Mouse (Mus musculus): ENCODE measurements around the gene Lingo3.
A peak's percentile ranks its signal among the peaks of the same experiment; 100 is the strongest.

The Lingo3 gene

DNA sequence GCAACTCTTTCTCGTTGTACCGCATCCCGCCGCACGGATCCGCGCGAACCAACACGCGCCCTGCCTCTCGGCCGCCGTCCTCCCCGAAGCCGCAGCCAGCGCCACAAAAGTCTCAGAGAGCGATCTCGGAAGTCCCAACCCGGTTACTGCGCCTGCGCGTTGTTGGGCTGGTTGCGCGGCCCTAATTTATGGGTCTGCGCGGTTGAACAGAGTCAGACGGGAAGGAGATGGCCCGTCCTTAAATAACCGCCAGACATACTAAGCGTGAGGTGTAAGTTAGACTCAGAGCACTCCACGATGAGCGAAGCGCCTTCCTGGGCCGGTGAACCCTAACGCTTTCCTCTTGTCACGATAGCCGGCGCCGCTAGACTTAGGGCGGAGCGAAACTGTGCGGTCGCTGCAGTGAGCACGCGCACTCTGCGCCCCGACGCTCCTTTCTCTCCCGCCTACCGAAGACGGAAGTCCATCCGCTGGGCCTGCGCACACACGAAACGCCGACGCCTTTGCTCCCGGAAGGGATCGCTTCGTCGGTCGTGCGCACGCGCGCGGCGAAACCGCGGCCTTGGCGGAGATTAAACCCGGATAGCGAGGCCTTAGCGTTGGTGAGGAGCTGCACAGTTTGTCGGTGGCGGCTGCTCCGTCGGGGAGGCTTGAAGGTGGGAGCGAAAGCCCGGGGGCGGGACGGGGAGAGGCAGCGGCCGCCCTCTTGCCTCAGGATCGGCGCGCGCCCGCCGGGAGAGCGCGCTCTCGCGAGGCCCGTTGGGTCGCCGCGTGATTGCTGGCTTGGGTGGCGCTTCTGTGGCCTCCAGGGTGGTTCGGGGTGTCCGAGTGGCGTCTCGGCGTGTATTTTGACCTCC, 45.5 kb downstream of the Lingo3 start, which contains the start of the genes Sf3a2 and Plekhj1:
Gene Sf3a2, plus strand, starts transcription at position 49 of the 857 bp plus-strand sequence.
Gene Plekhj1, minus strand, starts transcription at position 477 of the 857 bp plus-strand sequence.
- DNase-seq: peak; percentile 95

DNA sequence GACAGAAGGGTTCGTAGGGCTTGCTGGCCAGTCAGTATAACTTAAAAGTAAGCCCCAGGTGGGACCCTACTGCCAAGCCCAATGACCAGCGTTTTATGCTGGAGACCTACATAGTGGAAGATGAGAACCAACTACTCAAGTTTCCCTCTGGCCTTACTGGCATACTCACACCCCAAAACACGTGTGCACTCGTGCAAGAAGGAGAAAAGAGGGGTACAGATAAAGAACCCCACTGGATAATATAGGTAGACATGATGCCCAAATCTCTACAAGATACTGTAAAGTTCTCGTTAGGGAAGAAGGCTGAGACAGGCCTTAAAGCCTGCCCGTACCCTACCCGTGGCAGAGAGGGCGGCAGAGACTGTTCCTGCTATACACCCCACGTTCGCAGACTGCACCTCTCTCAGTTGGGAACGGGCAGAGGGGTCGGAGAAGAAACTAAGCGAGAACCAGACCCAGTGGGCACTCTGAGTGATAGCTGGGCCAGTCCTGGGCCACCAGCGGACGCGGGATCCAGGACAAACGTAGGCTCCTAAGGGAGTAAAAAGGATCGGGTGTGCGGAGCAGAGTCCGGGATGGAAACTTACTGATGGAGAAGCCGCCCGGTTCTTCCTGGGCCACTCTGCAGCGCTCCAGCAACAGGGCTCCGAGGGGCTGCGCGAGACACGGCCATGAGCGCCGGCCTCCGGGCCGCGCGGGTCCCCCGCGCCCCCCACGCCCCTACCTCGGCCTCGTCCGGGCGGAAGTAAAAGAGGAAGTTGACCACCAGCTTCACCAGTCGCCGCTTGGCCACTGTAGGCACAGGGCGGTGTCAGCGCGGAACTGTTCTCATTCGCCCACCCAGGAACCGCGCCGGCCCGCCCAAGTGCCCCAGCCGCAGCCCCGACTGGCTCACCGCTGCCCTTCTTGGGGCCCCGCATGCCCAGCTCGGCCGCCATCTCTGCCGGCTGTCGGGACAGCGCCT, 46.4 kb downstream of the Lingo3 start:
- peak; percentile 52 for DNase-seq

DNA sequence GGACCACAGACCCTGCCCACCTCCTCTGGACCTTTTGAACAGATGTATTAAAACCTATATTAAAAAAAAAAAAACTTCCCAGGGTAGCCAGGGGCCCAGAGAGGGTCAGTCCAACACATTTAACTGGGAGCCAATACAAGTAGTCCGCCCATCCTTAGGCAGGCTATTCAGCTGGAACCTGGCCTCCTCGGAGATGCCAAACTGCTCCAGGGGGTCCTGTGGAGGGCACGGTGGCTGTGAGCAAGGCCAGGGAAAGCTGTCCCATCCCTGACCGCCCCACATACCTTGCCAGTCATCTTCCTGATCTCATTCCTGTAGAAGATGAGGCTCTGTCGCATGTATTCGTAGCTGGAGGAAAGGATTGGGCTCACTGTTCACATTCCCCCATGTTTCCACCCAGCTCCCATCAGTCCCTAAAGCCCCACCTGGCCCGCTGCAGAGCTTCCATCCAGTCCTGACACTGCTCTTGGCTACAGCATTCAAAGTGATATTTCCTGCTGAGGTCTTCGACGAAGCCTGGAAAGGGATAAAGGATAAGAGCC, 47.5 kb downstream of the Lingo3 start:
- DNase-seq: peak; percentile 57

DNA sequence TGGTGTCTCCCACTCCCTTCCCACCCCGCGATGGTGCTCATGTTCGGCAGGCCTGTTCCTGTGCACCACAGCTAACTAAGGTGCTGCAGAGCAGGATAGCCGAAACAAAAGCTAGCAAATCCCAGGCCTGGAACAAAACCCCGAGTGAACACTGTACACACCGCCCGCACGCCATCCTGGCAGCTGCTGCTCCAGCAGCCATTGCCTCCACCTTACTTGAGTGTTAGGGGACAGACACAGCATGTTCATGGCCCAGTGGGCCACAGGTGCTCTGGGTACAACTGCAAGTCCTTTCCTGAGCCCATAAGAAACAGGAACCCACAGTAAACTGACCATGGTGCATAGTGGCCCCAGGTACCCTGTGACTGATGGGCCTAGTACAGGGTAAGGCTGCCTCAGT, 49.1 kb downstream of the Lingo3 start:
- no peak for DNase-seq

DNA sequence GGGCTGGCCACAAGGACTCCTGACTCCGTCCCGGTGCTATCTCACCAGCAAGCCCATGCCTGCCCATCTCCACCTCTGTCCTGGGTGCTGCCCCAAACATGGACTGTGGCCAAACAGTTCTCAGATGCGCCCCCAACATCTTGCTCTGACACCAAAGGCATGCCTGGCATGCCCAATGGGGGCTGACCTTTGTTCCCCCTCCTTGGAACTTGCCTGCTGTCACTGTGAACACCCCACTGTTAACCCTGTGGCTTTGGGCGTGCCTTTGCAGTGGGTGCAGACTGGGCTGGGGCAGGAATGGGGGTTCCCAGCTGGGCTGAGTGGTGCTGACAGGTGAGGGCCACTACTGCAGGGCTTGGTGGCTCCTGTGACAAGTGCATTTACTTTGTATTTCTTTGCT, 50.0 kb downstream of the Lingo3 start:
- DNase-seq: peak; percentile 59

DNA sequence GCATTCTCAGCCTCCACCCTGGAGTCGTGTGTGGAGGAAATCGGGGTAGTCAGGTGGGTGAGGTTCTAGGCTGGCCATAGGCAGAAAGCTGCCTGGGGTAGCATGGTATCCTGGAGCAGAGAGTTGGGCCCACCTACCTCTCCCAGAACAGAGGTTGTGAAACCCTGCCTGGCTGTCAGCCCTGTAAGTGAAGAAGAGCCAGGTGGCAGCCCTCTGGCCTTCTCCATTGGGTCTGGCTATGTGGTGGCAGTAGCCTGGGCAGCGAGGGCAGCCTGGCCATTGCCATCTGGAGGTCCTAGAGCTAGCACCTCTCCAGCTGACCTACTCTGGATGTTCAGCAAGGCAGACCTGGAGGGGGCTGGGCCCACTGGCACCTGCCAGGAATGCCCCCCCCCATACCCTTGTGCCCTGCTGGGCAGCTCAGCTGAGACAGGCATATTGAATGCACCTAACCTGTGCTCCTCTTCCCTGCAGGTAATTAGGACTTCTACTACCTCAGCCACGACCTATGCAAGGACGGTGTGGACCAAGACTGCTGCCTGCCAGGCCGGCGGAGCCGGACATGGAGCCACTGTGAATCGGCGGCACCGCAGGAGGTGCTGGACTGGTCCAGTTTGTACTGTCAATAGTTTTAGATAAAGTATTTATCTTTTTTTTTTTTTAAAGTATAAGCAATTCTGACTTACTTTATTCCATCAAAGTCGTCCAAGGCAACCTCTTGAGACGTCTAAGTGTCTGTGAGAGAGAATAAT, 50.6 kb downstream of the Lingo3 start:
- DNase-seq: peak; percentile 78

DNA sequence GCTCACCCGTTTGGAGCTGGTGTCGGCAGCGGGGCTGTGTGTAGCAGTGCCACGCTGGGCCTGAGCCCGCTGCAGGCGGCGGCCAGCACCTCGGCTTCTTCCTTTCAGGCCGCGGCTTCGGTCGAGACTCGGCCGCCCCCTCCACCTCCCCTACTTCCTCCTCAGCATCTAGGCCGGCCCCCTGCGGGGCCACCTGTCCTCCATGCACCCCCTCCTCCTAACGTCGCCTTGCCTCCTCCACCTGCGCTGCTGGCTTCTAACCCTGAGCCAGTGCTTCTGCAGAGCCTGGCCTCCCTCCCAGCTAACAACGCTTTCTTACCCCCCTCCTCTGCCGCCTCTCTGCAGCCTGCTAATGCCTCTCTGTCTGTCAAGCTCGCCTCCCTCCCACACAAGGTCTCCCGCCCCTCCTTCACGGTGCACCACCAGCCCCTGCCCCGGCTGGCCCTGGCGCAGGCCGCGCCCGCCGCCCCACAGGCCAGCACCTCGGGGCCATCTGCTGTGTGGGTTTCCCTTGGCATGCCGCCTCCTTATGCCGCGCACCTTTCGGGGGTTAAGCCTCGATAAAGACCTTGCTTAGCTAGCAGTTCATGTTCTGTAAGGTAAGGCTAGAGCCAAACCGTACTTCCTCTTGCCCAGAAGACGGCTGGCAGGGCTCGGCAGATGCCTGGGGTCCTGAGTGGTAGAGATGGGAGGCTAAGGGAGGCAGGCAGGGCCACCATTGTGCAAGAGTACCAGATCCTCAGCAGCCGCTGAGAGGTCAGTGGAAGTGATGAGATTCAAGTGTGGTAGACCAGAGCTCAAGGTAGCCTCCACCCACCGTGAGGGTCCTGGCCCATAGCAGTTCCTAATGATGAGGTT, 51.4 kb downstream of the Lingo3 start:
- peak; percentile 84 for DNase-seq

DNA sequence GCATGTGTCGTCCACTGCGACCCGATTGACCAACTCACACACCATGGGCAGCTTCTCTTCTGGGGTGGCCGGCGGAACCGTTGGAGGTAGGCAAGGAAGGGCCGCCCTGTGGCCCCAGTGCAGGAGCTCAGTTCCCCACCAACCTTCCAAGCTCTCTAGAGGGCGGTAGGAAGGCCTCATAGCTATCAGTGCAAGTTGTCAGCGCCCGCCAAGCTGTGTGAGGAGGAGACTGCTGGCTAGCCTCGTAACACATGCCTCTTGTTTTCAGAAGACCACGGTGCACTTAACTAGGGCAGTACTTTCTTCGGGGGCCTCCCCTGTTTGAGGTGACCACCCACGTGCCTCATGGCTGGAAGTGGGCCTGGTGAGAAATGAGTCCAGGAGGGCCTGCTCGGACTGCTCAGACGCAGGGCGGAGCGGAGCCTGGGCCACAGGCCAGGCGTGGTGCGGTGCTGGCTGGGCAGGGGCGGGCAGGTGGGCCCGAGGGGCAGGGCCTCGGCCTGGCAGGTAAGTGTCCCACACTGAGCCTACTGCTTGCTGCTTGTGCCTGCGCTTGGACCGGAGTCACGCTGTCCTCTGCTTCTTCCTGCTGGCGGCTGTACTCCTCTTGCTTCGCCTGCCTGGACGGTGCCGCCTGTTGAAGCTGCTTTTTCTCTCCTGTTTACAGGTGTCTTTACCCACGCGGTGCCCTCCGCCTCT, 52.2 kb downstream of the Lingo3 start:
- DNase-seq: no peak

DNA sequence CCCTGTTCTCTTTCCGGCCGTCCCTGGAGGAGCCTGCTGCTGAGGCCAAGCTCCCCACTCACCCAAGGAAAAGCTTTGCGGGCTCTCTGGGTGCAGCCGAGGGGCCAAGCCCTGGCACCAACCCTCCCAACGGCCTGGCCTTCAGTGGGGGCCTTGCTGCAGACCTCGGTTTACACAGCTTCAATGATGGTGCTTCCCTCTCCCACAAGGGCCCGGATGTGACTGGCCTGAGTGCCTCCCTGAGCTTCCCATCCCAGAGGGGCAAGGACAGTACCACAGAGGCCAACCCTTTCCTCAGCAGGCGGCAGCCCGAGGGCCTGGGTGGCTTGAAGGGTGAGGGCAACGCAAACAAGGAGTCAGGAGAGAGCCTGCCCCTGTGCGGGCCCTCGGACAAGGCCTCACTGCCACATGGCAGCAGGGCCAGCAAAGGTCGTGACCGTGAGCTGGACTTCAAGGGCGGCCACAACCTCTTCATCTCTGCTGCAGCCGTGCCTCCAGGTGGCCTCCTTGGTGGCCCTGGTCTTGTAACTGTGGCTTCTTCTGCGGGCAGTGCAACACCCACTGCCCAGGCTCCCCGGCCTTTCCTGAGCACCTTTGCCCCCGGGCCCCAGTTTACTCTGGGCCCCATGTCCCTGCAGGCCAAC, 53.0 kb downstream of the Lingo3 start:
- DNase-seq: no peak

DNA sequence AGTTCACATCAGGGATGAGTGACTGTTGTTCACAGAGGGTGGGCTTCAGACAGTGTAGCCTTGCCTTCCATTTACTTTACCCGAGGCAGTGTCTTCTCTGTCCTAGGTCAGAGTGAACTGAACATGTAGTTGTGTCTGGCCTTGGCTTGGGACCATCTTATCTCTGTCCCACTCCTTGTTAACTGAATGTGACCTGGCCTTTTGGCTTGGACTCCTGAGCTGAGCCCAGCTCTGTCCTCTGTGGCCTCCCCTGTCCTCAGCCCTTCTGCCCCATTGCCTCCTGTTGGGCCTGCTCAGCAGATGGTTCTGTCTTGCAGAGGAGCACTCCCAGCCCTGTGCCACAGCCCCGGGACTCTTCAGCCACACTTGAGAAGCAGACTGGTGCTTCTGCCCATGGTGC, 56.3 kb downstream of the Lingo3 start:
- no peak for DNase-seq

DNA sequence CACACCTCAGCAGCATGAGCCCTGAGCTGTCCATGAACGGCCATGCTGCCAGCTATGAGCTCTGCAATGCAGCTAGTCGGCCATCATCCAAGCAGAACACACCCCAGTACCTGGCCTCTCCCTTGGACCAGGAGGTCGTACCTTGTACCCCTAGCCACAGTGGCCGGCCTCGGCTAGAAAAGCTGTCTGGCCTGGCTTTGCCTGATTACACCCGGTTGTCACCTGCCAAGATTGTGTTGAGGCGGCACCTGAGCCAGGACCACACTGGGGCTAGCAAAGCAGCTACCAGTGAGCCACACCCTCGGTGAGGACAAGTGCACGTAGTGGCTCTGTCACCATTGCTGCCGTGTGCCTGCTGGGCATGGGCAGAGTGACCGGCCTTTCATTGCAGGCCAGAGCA, 57.9 kb downstream of the Lingo3 start:
- no peak for DNase-seq

DNA sequence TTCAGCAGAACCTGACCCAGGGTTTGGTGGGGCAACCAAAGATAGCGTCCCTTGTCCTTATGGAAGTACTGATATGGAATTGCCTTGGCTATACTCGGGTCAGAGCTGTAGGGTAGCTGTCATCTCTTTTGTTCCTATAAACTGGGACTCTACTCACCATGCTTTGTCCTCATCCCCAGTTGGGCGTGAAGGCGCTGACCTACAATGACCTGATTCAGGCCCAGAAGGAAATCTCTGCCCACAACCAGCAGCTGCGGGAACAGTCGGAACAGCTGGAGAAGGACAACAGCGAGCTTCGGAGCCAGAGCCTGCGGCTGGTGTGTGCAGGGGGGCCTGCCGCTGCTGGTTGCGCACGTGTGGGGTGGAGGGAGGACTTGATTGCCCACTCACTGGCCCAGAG, 59.0 kb downstream of the Lingo3 start:
- no peak for DNase-seq

DNA sequence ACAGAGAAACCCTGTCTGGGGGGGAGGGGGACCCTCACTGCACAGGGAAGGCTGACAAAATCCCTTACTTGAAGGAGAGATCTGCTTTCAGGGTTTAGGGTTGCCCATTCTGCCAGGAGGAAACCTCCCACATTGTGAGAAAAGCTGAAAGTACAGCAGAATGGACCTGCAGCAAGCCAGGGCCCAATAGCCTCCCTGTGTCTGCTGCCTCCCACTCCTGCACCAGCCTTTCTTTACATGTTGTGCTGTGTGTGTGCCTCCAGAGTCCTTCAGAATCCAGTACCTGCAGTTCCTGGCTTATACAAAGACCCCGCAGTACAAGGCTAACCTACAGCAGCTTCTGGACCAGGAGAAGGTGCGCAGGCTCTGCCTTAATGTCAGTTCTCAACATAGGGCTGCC, 59.5 kb downstream of the Lingo3 start:
- no peak for DNase-seq
